Mouse (Mus musculus): ENCODE data around the gene Rimklb.

DNA sequence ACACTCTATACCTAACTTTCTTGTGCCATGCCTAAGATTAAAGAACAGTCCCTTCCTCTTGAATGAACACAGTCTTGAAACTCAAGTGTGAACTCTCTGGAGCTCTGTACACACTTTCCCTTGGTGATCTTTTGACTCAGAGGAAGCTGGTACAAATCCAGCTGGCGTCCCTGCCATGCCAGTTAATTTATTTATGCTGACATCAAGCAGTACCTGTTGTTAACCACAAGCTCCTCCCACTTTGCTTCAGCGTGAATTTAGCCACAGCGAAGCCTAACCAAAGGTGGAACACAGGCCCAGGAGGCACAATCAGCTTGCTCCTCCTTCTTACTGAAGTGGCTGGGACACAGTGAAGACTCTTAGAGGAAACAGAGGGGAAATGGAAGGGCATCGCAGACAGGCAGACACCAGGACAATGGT, 34.3 kb upstream of the Rimklb start:
- TF ChIP-seq CTCF (IDR thresholded peaks at IDR 0.05; ENCODE audit: low read depth, low read length): no peak
- no peak for TF ChIP-seq POLR2A (IDR thresholded peaks at IDR 0.05; ENCODE audit: extremely low read depth, insufficient read depth, low read length)

Data from liver, adult 2 months (tissue).